Mouse (Mus musculus) monocyte, adult 2 months (primary cell): ENCODE measurements around the gene Gm10337.
A peak's percentile ranks its signal among the peaks of the same experiment; 100 is the strongest.

Experiments used
- DNase-seq, 2 experiments: peaks; one replicate each; pipeline ENCODE4 v3.0.0; 2022; ENCODE audit warnings: low spot score in 2 of 2, low read depth in 1 of 2

Gm10337 gene

GRCm38 (mm10) chr15:102516728-102517404 lies 13.3 kb downstream of the Gm10337 start, which contains the start of gene Map3k12:
Gene Map3k12 (minus strand): TSS chr15:102517064.
- no peak for DNase-seq

DNA sequence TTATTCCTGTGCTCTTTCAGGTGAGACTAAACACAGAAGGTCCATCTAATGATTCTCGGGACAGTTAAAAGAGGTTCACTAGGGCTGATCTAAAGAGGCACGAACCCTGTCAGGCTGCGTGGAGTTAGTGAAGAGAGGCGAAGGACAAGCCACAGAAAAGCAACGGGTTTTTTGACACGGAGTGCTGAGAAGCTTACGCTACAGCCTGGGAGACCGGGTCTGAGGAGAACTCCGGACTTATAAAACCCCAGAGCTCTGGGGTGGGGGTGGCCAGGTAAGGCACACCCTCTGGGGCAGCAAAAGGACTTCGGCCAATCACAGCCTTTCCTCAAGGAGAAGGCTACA lies 14.1 kb downstream of the Gm10337 start:
- DNase-seq: no peak

GRCm38 (mm10) chr15:102517976-102518858 lies 14.7 kb downstream of the Gm10337 start, which contains the start of gene Tarbp2:
Gene Tarbp2 (plus strand): TSS chr15:102518192.
- DNase-seq: peak; percentile 97 to 98

DNA sequence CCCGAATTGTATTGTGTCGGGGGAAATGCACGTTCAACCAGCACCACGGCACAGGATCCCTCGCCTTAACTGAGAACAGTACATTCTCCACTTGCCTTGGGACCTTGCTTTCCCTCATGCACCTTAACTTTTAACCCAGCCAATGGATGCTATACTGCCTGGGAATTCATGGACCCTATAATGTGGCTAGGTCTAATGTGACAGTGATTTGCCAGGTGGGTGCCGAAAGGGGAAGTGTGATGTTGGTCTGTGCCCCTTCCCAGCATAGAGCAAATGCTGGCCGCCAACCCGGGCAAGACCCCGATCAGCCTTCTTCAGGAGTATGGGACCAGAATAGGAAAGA lies 15.3 kb downstream of the Gm10337 start:
- no peak for DNase-seq

DNA sequence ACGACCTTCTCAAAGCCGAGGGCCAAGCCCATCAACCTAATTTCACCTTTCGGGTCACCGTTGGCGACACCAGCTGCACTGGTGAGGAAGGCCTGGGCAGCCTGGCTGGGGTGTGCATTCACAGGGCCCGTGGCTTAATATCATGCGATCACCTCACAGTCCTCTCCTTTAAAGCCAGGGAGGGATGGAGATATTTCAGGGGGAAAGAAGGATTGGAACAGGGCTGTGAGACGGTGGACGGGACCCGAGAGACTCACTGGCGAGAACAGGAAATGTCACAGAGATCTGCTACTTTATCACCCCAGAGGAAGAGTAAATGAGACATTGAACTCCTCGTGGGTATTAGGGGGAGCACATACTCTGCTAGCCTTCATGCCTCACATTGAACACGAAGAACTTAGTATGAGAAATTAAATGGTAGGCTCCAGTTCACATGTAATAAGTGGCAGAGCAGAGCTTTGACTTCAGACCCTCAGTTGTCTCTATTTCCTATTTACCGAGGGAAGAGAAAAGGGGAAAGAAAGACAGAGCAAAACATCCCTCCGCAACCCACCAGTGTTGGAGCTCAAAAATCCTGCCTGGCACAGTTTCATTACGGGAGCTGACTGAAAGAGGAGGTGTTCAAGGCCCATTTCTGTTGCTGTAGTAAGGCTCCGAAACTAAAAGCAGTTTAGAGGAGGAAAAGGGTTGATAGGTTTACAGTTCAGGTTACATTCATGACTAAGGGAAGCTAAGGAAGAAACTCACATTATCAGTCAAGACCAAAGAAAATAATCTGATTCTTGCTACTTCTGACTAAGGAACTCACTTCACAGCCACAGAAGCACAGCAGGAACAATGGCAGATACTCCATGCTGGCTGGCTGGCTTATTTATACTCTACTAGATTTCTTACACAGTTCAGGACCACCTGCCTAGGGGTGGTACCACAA lies 16.0 kb downstream of the Gm10337 start:
- no peak for DNase-seq

GRCm38 (mm10) chr15:102520416-102520815 lies 16.9 kb downstream of the Gm10337 start:
- DNase-seq: no peak

- DNase-seq: no peak
Observed at GRCm38 (mm10) chr15:102521480-102521879, 18.0 kb downstream of the Gm10337 start.

DNA sequence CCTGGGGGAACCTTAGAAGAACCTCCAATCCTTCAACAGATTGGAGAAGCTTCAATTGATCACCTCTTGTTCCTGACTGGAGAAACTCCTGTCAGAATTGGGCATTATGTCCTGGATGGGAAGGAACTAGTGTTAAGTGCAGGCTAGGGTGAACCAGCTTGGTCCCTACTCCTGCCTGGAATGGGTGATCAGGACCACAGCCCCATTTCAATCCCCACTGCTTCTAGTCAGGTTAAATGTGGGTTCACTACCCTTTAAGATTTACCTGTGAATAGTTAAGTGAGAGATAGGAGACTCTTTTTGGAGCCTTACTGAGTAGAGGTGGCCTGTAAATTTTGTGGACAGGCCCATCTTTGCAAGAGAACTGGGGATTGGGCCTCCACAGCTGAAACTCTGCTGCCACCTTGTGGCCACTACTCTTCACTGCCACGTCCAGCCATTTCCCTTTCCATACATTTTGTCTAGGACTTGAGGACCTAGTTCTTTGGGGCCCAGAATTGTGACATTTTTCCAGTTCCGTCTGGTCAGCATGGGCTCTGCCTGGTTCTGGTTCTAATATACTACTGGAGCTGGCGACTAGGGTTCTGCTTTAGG lies 21.5 kb downstream of the Gm10337 start, which contains the start of gene Npff:
TSS of gene Npff (minus strand) at position 51 of the 594 bp plus-strand sequence.
- DNase-seq: peak in 1 of 2 experiments; percentile 60

- no peak for DNase-seq
Observed at GRCm38 (mm10) chr15:102526111-102527002, 22.8 kb downstream of the Gm10337 start.

GRCm38 (mm10) chr15:102527936-102528335 lies 24.4 kb downstream of the Gm10337 start:
- DNase-seq: no peak

- no peak for DNase-seq
Observed at GRCm38 (mm10) chr15:102528396-102528795, 24.9 kb downstream of the Gm10337 start.

GRCm38 (mm10) chr15:102530566-102530965 lies 27.0 kb downstream of the Gm10337 start:
- DNase-seq: no peak

DNA sequence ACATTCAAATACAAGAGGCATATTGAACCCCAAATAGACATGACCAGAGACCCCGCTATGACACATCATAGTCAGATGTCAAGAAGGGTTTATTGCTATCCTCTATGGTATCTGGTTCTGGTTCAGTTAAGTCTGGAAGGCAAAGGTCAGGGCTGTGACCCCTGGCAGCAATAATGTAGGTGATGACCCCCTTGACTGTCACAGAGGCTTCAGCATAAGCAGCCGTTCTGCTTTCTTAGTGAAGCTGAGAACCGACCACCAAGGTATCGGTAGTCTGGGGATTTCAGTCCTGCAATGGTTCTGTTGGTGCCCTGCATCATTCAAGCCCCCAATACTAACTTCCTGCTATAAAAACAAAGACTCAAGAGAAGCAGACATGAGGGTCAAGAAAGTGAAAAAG lies 28.1 kb downstream of the Gm10337 start:
- DNase-seq: no peak

DNA sequence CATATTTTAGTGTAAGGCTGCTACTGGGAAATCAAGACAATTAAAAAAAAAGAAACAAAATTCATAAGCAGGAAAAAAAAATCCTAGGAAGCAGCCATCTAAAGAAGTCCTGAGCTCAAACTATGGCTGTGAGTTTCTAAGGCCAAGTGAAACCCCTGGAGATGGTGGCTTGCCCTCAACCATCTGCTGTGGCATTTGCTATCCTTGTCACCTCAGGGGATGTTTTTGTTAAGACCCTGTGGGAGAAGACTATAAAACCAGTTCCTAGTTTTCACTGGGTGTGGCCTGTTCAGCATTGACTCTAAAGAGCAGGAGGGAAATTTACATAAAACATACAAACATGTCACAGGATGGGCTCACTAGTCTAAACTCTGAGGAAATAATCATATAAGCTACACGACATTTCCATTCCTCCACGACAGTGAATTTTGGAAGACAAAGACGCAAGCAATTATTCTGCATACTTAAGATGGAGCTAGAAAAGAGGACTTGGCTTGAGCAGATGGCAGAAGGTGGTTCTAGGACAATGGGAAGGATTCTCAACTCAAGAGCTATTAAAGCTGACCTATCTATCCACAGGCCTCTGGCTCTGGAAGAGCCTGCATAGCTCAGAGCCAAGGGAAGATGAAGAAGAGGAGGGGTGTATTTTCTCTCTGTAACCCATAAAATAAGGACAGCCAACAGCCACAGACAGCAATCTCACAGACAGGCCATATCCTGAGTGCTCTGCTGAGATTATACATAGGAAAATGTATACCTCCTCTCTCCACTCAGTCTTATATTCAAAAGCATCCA lies 28.8 kb downstream of the Gm10337 start:
- DNase-seq: no peak

DNA sequence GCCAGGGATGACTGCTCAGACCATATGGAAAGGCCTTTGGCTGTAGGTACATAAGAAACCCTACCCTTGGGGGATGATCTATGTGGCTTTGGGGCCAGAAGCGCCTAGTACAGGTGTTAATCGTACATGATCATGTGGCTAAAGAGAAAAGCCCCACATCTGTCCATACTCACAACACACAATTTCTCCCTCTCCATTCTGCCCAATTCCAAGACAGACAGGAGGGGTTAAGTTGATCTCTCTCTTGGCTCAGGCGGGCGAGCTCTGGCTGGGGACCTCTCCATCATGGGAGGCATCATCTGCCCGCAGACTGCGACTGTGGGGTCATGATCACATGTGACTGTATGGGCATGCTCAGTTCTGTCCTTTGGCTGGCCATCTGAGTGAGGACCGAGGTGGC lies 30.4 kb downstream of the Gm10337 start:
- DNase-seq: no peak

DNA sequence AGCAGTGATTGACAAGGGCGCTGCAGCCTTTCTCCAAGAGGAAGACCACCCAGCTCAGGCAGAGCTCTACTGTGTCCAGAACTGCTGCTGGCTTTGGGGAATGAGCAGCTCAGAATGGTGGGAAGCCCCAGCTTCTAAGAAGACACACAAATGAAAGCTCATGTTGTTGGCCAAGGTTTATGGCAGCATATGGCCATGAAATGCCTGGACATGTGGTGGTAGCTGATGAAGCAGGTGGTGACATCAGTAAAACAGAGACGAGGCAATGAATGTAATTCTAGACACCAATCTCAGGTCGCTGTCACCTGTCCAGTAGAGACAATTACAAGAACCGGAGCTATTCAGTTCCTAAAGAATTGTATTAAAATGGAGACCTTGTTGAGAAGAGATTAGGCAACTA lies 41.3 kb downstream of the Gm10337 start:
- DNase-seq: no peak

- no peak for DNase-seq
Observed at GRCm38 (mm10) chr15:102546246-102546645, 42.7 kb downstream of the Gm10337 start.

- no peak for DNase-seq
Observed at GRCm38 (mm10) chr15:102546677-102547427, 43.3 kb downstream of the Gm10337 start.
